Mouse (Mus musculus) liver, adult 2 months (tissue): ENCODE data around the gene Capn8.

Experiments
- CTCF ChIP-seq: fragments of 200-500 bp; IDR thresholded peaks from 2 replicates; pipeline ENCODE4 v1.5.1; 2011; ENCODE audit warnings: low read depth, low read length, control low read depth
- POLR2A ChIP-seq: fragments of 200-500 bp; IDR thresholded peaks from 2 replicates; pipeline ENCODE4 v1.6.1; 2011; ENCODE audit warnings: low read length, control low read depth; ENCODE audit not compliant: insufficient read depth; ENCODE audit errors: extremely low read depth

DNA sequence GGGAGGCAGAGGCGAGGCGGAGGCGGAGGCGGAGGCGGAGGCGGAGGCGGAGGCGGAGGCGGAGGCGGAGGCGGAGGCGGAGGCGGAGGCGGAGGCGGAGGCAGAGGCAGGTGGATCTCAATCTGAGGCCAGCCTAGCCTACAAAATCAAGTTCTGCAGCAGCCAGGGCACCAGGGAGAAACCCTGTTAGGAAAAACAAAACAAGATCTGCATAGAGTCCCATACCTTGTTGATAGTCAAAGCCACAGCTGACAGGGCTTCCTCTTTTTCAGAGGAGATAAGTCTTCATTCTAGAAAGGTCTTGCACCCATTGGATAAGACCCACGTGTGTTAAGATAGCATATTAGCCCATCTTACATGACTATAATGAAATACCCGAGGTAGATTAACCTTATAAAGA is 113.3 kb downstream of the Capn8 start:
- TF ChIP-seq CTCF (no peak), POLR2A (no peak)
